Mouse (Mus musculus) small intestine, adult 2 months (tissue): Measurements from ENCODE around the gene Rdh5.

ENCODE experiments used
- CTCF ChIP-seq: fragments of 200-500 bp; IDR thresholded peaks from 2 replicates; pipeline ENCODE4 v1.5.1; 2012; ENCODE audit warnings: low read depth, mild to moderate bottlenecking, control low read depth, inconsistent platforms, low read length, moderate library complexity, mixed read lengths; ENCODE audit not compliant: insufficient replicate concordance, insufficient read length; ENCODE audit errors: extremely low read depth
- POLR2A ChIP-seq: fragments of 200-500 bp; IDR thresholded peaks from 2 replicates; pipeline ENCODE4 v1.6.1; 2012; ENCODE audit warnings: low read depth, mild to moderate bottlenecking, control low read depth, inconsistent platforms, low read length, moderate library complexity

DNA sequence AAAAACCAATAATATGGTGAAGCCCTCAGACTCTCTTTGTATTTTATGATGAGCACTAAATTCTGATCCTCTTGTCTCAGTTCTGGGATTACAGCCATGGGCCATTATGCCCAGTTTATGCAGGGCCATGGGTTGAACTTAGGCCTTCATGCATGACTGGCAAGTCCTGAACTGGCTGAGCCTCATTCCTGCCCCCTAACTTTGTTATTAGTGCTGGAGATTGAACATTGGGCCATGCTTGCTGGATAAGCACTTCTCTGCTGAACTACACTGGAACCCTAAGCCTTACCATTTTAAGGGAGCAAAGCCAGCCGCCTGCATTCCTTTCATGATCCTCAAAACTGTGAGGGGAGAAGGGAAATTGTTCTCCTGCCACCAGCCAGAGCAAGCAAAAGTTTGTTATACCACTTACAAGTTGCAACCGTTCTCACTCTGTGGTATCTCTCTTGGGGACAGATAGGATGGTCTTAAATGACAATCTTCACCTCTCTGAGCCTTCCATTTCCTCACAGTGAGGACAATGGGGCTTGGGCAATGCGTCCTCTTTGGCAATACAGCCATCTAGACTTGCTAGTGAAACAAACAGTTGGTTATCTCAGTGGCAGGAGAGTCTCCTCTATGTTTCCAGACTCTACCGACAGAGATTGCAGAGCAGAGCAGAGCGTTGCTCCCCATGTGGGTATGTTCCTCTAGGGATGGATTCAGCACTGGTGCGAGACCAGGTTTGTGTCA, 22.8 kb downstream of the Rdh5 start:
- no peak for TF ChIP-seq POLR2A
- TF ChIP-seq CTCF: no peak
